Mouse (Mus musculus) left cerebral cortex, adult 8-10 months (tissue): ENCODE data around the gene Cstf3. TPM values are rescaled to one million over a fixed set of nuclear protein-coding genes. Genes with fewer than 3 reads are reported as not detected.
"Not testable (repeated sequence)": the region's sequence is repeated elsewhere in the genome, so short reads cannot be mapped to it uniquely, and the experiment has no call there.

Experiments
- DNase-seq, 2 experiments: peaks; one replicate each; pipeline ENCODE4 v3.0.0; 2022; ENCODE audit warnings: low spot score in 2 of 2
- total RNA-seq, 4 experiments: library from RNA; stranded (reverse); gene quantifications; 2 replicates each; pipeline ENCODE4 v1.2.4; 2022

Cstf3 gene
- total RNA-seq: 10 to 100 TPM; 36.5 to 44.1 (median 37.5) TPM

- peak; percentile 93 to 99 for DNase-seq
These were observed at the start of gene Cstf3 for GRCm38 (mm10) chr2:104590068-104590828. Gene Cstf3, plus strand, starts transcription at chr2:104590523.

- not testable (repeated sequence) for DNase-seq
These were observed 33.6 kb upstream of the Cstf3 start for GRCm38 (mm10) chr2:104556711-104557110.

DNA sequence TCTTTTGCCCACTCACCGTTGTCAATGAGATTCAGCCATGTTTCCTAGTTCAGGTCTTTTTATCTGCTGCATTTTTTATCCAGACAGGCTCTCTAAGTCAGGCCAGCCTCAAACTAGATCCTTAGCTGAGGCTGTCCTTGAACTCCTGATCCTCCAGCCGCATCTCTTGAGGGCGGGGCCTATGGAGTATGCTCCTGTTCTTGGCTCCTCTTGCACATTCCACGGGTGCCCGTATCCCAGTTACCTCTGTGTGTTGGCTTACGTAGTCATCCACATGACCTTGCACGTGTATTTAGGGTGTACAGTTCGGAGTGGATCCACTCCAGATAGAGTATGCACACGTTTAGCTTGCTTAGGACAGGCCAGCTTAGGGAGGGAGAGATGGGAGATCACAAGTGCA is 32.6 kb upstream of the Cstf3 start:
- DNase-seq: no peak

DNA sequence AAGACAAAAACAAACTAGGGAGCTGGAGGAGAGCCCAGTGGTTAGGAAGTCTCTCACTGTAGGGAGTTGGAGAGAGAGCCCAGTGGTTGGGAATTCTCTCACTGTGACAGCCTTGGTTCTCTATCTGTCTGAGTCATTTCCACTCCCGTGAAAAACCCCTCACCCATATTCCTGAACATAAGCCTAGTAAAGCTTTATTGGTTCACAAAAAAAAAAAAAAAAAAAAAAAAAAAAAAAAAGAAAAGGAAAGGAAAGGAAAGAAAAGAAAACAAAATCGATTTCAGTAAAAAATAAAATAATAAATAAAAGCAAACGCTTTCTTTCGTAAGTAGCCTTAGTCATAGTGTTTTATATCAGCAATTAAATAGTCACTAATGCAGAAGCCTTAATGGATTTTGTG is 32.0 kb upstream of the Cstf3 start:
- DNase-seq: no peak

- DNase-seq: no peak
These were observed 31.4 kb upstream of the Cstf3 start for GRCm38 (mm10) chr2:104558938-104559337.

- DNase-seq: no peak
These were observed 30.5 kb upstream of the Cstf3 start for GRCm38 (mm10) chr2:104559591-104560380.

GRCm38 (mm10) chr2:104561386-104561785 is 28.9 kb upstream of the Cstf3 start:
- DNase-seq: peak in 1 of 2 experiments; percentile 22

DNA sequence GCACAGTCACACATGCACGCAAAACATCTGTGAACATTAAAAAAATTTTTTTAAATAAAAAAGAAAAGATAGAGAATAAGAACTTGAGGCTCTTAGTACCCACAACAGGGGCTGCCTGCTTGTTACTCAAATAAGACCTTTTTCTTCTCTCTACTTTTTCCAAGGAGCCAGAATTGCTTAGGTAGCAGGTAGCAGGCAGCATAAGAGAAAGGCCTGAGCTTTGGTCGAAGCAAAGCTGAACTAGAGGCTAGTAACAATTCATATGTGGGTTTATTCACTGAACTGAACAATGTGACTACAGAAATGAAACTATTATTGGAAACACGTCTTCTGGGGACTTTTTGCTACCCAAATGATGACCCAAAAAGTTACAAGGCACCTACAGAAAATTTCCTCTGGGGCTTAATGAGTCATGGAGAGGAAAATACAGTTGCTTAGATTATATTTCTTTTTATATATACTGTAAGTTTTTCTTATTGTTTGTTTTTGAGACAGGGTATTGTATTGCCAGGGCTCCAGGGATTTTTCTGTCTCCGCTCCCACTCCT is 28.3 kb upstream of the Cstf3 start:
- no peak for DNase-seq

DNA sequence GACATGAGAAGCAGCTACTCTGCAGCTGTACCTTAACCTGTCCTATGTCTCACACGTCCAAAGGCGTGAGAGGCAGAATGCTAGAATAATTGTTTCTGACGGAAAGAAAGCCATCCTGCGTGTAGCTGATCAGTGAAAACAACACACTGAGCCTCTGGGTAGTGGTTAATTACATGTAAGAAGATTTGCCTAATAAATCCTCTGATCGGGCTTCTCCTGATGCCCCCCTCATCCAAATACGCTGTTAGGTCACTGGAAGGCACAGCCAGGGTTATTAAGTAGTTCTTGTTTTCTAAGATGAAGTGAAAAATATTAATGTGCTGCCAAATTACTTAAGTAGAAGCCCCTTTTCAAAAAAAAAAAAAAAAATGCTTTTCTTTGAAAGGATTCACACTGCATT is 18.3 kb upstream of the Cstf3 start:
- DNase-seq: no peak

DNA sequence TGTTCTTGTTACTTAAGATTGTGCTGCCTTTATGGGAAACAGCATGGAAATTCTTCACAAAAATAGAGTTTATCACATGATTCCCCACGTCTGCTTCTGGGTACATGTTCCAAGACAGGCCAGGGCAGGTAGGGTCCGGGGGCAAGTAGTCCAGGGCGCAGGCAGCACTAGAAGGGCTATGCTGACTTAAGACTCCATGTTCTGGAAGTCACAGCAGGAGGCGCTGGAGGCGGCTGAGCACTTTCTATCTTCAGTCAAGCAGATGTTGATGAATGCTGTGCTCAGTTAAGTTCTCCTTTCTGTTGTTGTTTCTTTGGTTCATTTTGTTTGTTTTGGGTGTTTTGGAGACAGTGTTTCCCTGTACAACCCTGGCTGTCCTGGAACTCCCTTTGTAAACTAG is 14.1 kb upstream of the Cstf3 start:
- no peak for DNase-seq

DNA sequence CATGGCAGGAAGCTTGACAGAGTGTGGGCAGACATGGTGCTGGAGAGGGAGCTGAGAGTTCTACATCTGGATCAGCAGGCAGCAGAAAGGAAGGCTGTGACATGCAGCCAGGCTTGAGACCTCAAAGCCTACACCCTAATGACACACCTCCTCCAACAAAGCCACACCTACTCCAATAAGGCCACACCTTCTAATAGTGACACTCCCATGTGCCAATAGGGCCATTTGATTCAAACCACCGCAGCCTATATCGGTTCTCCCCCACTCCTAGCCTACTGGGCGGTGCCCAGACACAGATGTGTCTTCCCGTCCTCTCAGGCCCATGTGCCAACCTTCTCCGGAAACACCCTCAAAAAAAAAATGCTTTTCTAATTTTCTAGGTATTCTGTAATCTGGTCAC is 12.3 kb upstream of the Cstf3 start:
- DNase-seq: no peak

- DNase-seq: no peak
These were observed 11.3 kb upstream of the Cstf3 start for GRCm38 (mm10) chr2:104578836-104579604.

- no peak for DNase-seq
These were observed 10.4 kb upstream of the Cstf3 start for GRCm38 (mm10) chr2:104579784-104580446.

GRCm38 (mm10) chr2:104581281-104581879 is 8.9 kb upstream of the Cstf3 start:
- no peak for DNase-seq

DNA sequence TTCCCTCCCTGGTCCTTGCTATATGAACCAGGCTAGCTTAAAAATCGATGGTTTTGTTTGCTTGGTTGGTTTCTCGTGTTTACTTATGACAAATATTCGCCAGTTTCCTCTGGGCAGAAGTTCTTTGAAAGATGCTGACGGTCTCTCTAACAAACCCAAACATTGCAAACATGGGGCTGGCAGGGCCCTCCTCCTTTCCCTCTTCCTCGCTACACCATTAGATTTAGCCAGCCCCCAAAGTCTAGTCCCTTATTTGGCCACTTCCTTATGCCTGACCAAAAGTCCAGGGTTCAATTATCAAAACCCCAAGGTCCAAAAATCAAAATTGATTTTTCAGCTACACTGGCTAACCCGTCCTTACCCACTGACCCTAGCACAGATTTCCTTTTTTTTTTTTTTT is 7.3 kb upstream of the Cstf3 start:
- DNase-seq: no peak

DNA sequence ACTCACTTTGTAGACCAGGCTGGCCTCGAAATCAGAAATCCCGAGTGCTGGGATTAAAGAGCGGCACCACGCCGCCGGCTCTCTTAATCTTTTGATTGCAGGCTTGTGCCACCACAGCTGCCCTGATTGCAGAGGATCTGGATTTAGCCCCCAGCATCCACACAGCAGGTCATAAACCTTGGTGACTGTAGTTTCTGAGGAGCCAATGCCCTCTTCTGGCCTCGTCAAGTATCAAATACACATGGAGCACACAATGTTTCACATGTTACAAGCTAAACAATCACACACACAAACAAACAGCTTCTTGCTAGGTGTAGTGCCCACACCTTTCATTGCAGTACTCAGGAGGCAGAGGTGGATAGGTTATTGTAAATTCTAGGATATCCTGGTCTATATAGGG is 6.1 kb upstream of the Cstf3 start:
- DNase-seq: no peak

DNA sequence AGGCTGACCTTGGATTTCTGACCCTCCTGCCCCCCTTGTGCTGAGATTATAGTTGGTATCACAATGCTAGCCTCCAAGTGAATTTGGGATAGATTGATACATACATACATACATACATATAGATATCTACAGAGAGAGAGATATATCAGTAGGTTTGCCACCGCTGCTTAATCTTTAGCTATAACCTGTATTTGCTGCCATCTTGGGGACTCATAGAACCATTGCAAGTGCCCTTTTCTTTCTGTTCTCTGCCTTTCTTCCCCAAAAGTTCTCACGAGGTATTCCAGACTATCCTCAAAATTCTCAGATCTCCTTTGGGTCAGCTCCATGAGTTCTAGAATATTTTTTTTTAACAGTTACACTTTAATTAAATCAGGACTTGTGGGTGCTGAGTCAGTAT is 4.7 kb upstream of the Cstf3 start:
- no peak for DNase-seq

GRCm38 (mm10) chr2:104588552-104588951 is 1.8 kb upstream of the Cstf3 start:
- no peak for DNase-seq

GRCm38 (mm10) chr2:104590829-104591117 is 450 bp downstream of the Cstf3 start:
- DNase-seq: no peak

GRCm38 (mm10) chr2:104591141-104591540 is 818 bp downstream of the Cstf3 start:
- DNase-seq: no peak

DNA sequence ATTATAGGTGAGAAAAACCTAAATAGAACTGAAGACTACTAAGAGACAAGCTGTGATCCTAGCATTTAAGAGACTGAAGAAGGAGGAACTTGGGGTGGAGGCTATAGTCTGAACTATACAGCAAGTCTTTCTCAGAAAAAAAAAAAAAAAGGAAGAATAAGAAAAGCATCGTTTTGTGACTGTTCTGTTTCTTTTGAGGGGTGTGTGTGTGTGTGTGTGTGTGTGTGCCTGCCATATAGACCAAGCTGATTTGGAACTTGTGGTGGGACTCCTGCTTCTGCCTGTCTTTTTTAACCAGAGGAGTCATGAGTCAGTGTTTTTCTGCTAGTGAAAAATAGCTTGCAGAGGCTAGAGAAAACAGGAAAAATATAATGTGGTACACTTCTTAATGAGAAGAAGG is 4.7 kb downstream of the Cstf3 start:
- no peak for DNase-seq
